Mouse (Mus musculus) small intestine, adult 10 weeks (tissue): ENCODE measurements around the gene Mettl9. TPM values are rescaled to one million over a fixed set of nuclear protein-coding genes. Genes with fewer than 3 reads are reported as not detected.

Experiments used
- polyA plus RNA-seq: library from polyadenylated mRNA; stranded (reverse); fragments of 350-450 nt; fragmentation: Illumina TruSeq; extraction: RNeasy Lipid Tissue Mini Kit (QIAGEN cat#74804); gene quantifications from one replicate; pipeline ENCODE4 v1.2.3, GENCODE M21; 2014; ENCODE audit warnings: low replicate concordance

The Mettl9 gene
- 409 TPM for polyA plus RNA-seq

GRCm38 (mm10) chr7:121033856-121034652 lies at the start of gene Mettl9:
Gene Mettl9 (plus strand): TSS chr7:121034445.

GRCm38 (mm10) chr7:121074281-121074680 lies 40.0 kb downstream of the Mettl9 start, which contains the start of gene Igsf6:
Gene Igsf6 (minus strand): TSS chr7:121074572.

GRCm38 (mm10) chr7:121081350-121081749 lies 47.1 kb downstream of the Mettl9 start, which contains the start of gene Otoa:
Gene Otoa (plus strand): TSS chr7:121081650.

Other genes with a start within 250 kb of the Mettl9 start
- gene Gm5737, start 222.1 kb upstream of the Mettl9 start, polyA plus RNA-seq, result not detected
- 2.9 TPM for gene Eef2k, start 191.6 kb upstream of the Mettl9 start, polyA plus RNA-seq
- 7.6 TPM for gene Polr3e, start 116.7 kb upstream of the Mettl9 start, polyA plus RNA-seq
- 190 TPM for gene Cdr2, start 52.1 kb upstream of the Mettl9 start, polyA plus RNA-seq
- gene Mfsd13b, start 51.9 kb upstream of the Mettl9 start, polyA plus RNA-seq, result 0.52 TPM
- gene Igsf6, start 40.1 kb downstream of the Mettl9 start, polyA plus RNA-seq, result 14.6 TPM
- not detected for gene Otoa, start 47.2 kb downstream of the Mettl9 start, polyA plus RNA-seq